Mouse (Mus musculus) left cerebral cortex, adult 18-20 months (tissue): Measurements from ENCODE around the gene Tmie. TPM values are rescaled to one million over a fixed set of nuclear protein-coding genes. Genes with fewer than 3 reads are reported as not detected.
"Not testable (repeated sequence)": the region's sequence is repeated elsewhere in the genome, so short reads cannot be mapped to it uniquely, and the experiment has no call there.

Source experiments
- DNase-seq, 2 experiments: peaks; one replicate each; pipeline ENCODE4 v3.0.0; 2021 to 2022; ENCODE audit warnings: low spot score in 2 of 2, mixed read lengths in 1 of 2
- microRNA-seq, 2 experiments: library from miRNA; unstranded; fragments of <30 nt; microRNA quantifications; one replicate each; pipeline ENCODE4 v1.2.0; 2021
- total RNA-seq, 2 experiments: library from RNA; stranded (reverse); gene quantifications; 2 replicates each; pipeline ENCODE4 v1.2.3; 2021

The Tmie gene
- total RNA-seq, 2 experiments from 2014 or later, result 3.2 to 4.3 TPM

DNA sequence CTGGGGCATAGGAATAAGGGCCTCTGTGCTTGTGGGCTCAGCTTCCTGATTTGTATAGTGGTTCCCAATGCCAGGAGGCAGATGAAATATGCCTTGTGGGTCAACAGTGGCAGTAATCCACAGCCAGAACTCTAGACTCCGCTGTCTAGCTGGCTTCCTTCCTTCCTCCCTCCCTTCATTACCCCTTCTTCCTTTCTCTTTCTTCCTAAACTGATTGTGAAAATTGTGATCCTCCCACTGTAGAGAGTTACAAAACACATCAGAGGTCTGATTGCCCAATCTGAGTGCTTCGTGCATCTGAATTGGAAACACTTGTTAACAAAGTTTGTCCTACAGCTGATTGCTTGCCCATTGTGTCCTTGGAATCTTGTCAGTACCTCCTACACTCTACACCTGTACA lies 38.5 kb downstream of the Tmie start:
- DNase-seq, result no peak

- no peak for DNase-seq
These were observed 39.0 kb downstream of the Tmie start for GRCm38 (mm10) chr9:110840905-110841304.

- DNase-seq, result peak in 1 of 2 experiments; percentile 8
These were observed 43.8 kb downstream of the Tmie start for GRCm38 (mm10) chr9:110836112-110836511.

- no peak for DNase-seq
These were observed 45.0 kb downstream of the Tmie start for GRCm38 (mm10) chr9:110834961-110835360.

DNA sequence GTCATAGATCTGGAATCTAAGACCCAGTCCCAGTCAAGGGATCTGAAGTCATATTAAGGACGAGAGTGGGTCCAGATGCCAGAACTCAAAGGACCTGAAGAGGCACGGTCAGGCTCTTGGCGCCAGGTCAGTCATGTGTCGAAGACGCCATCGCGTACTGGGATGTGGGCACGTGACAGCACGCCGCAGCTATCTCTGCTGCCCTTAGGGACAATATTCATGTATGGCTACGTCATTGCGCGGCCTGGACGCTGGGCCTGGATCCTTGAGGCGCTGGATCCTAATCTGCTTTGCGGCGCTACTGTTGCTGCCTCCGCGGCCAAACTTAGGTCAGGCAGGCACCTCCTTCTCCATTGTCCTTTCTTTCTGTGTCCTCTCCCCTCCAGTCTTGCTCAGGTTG lies 45.5 kb downstream of the Tmie start, which contains the start of gene Prss45:
Gene Prss45 (plus strand): TSS at position 178 of the 400 bp plus-strand sequence.
- no peak for DNase-seq

- no peak for DNase-seq
These were observed 46.9 kb downstream of the Tmie start for GRCm38 (mm10) chr9:110833021-110833420.

DNA sequence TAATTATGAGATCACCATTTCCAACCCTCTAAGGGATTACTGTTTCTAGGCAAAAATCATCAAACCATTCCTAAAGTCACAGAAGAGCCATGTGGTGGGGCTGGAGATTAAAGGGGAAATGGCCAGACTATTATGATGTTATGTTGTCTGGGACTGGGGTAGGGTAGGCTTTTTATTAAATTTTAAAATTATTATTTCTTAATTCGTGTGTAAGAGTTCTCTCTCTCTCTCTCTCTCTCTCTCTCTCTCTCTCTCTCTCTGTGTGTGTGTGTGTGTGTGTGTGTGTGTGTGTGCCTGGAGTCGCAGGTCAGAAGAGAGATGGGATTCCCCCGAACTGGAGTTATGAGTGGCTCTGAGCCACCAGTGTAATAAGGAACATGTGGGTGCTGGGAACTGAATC lies 53.5 kb downstream of the Tmie start, which contains the start of gene Prss43:
Gene Prss43 (plus strand): TSS at position 301 of the 400 bp plus-strand sequence.
- DNase-seq, result no peak

- no peak for DNase-seq
These were observed 54.1 kb downstream of the Tmie start for GRCm38 (mm10) chr9:110825832-110826231.

DNA sequence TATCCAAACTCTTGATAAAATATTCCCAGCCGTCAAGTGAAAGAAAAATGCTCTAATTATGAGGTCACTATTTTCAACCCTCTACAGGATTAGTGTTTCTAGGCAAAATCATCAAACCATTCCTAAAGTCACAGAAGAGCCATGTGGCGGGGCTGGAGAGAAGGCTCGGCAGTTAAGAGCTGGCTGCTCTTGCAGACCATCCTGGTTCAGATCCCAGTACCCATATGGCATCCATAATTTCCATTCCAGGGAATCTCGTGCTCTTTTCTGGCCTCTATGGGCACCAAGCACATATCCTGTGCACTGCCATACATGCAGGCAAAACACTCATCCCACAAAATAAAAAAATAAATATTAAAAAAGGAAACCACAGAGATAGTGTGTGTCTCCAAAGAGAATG lies 54.5 kb downstream of the Tmie start:
- DNase-seq, result no peak

DNA sequence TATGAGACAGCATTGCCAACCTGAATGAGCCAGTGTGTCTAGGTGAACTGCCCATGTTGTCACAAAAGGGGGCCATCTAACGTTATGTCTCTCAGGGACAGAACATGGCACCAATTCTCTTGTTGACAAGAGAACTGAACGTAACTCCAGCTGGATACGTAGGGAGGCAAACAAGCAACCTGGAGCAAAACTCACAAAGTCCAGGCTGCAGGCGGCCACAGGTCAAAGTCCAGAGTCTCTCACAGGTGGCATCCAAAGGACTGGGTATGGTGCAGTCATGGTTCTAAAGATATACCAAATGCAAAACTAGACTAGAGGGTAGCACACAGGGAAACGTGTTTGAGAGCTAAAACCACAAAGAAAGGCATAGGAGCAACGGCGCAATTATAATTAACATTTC lies 58.5 kb downstream of the Tmie start:
- no peak for DNase-seq

- DNase-seq, result not testable (repeated sequence)
These were observed 59.4 kb downstream of the Tmie start for GRCm38 (mm10) chr9:110820546-110820945.

Small RNA genes within 50 kb of the gene (microRNA-seq; reads per million reads assigned to microRNA genes)
- gene Gm24269, result 0 reads per million in 2 experiments

Other genes with a start within 250 kb of the Tmie start
- gene Nbeal2, start 226.0 kb downstream of the Tmie start, total RNA-seq, result 10 to 100 TPM in 1 of 2 experiments, 1 to 10 TPM in 1; 9.6 to 12.2 TPM
- 10 to 100 TPM; 47.2 to 53.9 TPM for gene Ccdc12, start 223.6 kb downstream of the Tmie start, total RNA-seq
- gene Myl3, start 138.3 kb downstream of the Tmie start, total RNA-seq, result not detected
- 1 to 10 TPM; 5.3 to 6.9 TPM for gene Pth1r, start 133.0 kb downstream of the Tmie start, total RNA-seq
- not detected for gene Prss42, start 81.9 kb downstream of the Tmie start, total RNA-seq
- gene Prss44, start 66.1 kb downstream of the Tmie start, total RNA-seq, result not detected
- gene Prss43, start 53.4 kb downstream of the Tmie start, total RNA-seq, result under 1 TPM in 1 of 2 experiments, not detected in 1; 0.28 TPM
- gene Prss45, start 45.5 kb downstream of the Tmie start, total RNA-seq, result under 1 TPM; 0.47 to 0.60 TPM
- gene Prss46, start 35.6 kb downstream of the Tmie start, total RNA-seq, result not detected
- 1 to 10 TPM; 1.1 to 2.1 TPM for gene Prss50, start 22.1 kb downstream of the Tmie start, total RNA-seq
- 10 to 100 TPM; 10.6 to 14.2 TPM for gene Als2cl, start 243 bp downstream of the Tmie start, total RNA-seq
- gene Fam240a, start 36.7 kb upstream of the Tmie start, total RNA-seq, result not detected
- gene Tdgf1, start 66.0 kb upstream of the Tmie start, total RNA-seq, result under 1 TPM; 0.26 to 0.52 TPM
- 1 to 10 TPM in 1 of 2 experiments, under 1 TPM in 1; 0.88 to 1.2 TPM for gene Lrrc2, start 71.4 kb upstream of the Tmie start, total RNA-seq
- gene Rtp3, start 110.5 kb upstream of the Tmie start, total RNA-seq, result under 1 TPM; 0.37 to 0.79 TPM
- gene Ltf, start 139.2 kb upstream of the Tmie start, total RNA-seq, result under 1 TPM in 1 of 2 experiments, not detected in 1; 0.72 TPM
- gene Ccrl2, start 177.4 kb upstream of the Tmie start, total RNA-seq, result 1 to 10 TPM in 1 of 2 experiments, under 1 TPM in 1; 0.82 to 1.2 TPM
- gene Lrrfip2, start 237.5 kb upstream of the Tmie start, total RNA-seq, result 10 to 100 TPM; 43.9 to 48.6 TPM